Mouse (Mus musculus) urinary bladder, postnatal 36 days (tissue): ENCODE results near the gene Srl.
"Not testable (repeated sequence)": the region's sequence is repeated elsewhere in the genome, so short reads cannot be mapped to it uniquely, and the experiment has no call there.

Experiments
- DNase-seq, 2 experiments: peaks; one replicate each; pipeline ENCODE4 v3.0.0; 2022; ENCODE audit warnings: low spot score in 2 of 2, mixed read lengths in 1 of 2

Srl gene

DNA sequence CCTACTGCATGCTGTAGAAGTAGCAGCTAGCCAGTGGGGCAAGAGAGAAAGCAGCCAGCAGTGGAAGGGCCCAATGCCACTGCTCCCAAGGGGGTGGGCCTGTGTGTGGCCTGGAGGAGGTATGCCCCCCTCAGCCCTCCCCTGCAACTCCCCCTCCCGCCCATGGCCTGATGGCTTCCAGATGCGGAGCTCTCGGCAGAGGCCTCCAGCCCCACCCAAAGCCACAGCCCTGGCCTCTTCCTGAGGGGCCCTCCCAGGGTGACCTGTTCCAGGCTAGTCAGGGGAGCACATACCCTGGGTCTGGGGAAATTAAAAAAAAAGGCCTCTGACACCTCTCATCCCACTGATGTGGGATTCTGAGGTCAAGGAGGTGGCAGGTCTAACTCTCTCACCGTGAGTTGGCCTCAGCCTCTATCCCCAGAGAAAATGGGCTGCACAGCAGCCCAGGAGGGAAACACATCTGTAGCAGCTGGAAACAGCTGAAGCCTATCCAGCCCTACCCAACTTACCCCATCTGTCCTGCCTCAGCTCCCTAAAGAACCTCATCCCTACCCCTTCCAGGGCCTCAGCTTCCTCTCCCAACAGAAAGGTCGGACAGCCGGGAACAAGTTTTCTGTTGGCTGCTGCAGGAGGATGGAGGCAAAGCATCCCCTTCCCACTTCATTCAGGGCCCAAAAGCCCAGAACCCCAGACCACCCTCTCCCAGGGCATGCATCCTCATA lies 11.4 kb upstream of the Srl start:
- peak in 1 of 2 experiments; percentile 23 for DNase-seq

DNA sequence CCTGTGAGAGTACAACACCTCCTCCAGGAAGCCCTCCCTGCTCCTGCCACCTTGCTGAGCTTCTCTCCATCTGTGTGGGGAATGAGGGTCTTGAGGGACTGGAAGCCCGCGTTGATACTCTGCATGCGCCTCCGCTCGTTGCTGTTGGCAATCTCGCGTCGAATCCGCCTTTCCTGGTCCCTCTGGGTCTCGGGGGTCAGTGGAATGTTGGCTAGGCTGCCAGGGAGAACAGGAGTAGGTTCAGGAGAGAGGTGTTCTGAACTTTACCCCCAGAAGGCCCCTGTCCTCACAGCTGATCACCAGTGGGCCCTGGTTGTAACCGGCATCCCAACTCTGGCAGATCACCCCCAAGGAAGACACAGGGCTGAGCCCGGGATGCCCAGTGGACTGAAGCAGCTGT lies 10.3 kb upstream of the Srl start:
- DNase-seq, result no peak

DNA sequence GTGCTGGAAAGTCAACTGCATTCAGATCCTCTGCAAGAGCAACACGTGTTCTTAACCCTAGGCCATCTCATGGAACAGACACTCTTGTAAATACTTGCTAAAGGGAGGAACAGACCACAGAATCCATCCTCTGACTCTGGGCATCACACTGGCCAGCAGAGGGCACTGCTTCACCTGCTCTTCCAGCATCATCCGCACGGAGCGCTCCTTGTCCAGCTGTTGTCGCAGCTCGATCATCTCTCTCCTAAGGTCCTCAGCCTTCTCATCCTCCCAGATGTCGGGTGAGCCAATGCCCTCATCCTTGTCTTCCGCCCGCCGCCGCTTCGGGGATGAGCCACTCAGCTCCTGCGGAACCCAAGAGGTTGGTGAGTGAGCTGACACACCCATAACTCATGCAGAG lies 9.4 kb upstream of the Srl start:
- peak; percentile 33 to 59 for DNase-seq

DNA sequence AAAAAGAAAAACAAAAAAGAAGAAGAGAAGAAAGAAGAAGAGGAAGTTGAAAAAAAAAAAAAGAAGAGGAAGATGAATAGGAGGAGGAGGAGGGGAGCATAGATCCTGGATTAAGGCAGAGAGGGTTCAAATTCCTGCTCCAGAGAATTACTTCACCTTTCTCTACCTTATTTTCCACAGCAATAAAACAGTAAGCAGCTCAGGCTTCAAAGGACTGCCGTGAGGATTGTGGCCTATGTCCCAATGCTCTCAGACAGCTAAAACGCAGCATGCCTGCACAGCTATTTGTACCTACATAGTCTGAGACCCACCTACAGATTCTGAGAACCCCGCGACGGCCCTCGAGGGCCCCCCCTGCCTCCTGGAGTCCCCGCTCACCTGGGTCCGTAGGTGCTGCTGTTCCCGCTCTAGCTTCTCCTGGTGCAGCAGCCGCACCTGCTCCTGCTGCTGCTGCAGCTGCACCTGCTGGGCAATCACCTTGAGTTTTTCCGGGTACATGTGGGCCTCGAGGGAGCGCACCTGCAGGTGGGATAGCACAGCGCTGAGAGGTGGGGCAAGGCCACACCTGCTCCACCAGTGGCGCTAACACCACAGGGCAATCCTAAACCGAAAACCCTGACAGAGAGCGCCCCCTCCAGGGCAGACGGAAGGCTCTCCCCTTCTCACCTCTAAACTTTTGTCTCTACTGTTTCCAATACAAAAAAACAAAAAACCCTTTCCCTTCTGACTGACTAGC lies 7.5 kb upstream of the Srl start:
- DNase-seq, result no peak

DNA sequence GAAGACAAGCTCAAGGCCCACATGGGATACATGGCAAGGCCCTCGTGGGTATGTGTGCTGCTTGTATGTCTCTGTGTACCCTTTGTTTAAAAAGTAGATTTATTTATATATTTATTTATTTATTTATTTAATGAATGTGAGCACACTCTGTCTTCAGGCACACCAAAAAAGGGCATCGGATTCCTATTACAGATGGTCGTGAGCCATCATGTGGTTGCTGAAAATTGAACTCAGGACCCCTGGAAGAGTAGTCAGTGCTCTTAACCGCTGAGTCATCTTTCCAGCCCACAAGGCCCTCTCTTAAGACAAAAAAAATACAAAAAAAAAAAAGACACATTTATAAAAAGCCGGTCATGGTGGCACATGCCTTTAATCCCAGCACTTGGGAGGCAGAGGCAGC lies 6.0 kb upstream of the Srl start:
- no peak for DNase-seq

DNA sequence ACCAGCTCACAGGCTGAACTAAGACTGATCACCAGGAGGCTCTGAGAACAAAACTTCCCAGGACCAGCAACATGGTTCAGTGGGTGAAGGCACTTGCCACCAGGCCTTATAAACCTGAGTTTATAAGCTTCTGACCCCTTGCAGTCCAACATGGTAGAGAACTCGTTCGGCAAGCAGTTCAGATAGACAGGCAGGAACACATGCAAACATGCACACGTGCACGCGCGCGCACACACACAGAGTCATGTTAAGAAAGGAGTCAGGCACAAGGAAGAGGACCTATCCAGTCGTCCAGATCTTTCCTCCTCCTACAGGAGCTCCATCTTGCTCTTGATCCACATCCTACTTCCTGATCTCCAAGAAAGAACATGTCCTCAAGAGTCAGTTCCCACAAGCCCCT lies 5.2 kb upstream of the Srl start:
- DNase-seq, result no peak

DNA sequence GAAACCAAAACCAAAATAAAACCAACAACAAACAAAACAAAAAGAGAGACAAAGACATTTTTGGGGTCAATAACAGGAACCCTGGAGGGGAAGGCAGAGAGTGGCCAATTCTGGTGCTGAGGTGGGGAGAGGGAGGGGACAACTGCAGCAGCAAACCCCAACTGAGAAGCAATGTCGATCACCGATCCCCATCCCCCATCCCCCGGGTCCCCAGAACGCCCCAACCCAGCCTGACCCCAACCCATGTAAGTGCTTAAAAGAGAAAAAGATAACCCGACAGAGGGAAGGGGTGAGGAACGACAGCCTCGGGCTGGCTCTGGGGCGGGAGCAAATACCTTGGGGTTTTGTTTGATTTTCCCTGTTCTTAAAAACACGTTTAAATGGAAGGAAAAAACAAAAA lies 3.2 kb upstream of the Srl start:
- DNase-seq, result no peak

DNA sequence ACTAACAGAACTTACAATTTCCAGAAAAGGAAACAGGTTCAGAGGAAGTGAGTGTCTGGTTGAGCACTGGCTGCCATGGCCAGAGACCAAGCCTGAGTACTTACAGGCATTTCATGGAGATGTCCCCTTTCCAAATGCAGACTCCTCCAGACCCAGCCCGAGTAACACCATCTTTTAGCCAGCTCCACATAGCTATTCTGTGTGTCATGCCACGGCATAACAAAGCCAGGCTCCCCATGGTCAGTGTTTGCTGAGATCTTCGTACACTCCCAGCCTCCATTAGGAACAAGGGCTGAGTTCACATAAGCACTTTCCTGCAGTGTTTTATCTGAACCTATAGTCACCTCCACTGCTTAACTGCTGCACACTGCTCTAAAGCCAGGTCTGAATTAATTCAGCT lies 1.6 kb upstream of the Srl start:
- no peak for DNase-seq

DNA sequence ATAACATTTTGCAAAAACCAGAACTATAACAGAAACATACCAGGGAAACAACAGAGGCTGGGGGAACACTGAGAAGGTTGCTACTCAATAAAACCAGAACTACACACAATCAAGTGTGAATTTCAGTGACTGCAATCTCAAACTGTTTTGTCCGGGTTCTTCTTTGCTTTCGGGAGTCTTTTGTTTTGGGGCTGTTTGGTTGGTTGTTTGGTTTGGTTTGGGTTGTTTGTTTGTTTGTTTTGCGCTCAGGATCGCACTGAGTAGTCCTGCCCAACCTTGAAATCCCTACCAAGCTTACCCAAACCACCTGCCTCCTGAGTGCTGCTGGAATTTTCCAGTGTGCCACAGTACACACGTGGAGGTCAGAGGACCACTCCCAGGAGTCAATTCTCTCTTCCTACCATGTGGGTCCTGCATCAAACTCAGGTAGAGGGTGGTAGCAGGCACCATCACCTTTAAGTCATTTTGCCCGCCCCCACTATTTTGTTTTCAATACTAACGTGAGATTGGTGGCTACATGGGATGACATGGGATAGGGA lies 689 bp upstream of the Srl start:
- no peak for DNase-seq

DNA sequence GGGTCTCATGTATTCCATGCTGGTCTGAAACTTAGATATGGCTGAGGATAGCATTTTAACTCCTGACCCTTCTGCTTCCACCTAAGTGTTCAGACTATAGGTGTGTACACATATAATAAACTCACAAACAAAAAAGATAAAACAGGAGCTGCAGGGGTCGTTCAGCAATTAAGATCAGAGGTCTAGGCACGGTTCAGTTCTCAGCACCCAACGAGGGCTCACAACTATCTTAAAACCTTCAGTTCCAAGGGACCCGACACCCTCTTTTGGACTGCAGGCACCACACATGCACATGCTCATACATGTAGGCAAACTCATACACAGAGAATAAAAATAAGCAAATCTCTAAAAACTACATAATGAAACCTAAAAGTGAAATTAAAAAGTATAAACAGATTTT lies 583 bp downstream of the Srl start:
- DNase-seq, result no peak

DNA sequence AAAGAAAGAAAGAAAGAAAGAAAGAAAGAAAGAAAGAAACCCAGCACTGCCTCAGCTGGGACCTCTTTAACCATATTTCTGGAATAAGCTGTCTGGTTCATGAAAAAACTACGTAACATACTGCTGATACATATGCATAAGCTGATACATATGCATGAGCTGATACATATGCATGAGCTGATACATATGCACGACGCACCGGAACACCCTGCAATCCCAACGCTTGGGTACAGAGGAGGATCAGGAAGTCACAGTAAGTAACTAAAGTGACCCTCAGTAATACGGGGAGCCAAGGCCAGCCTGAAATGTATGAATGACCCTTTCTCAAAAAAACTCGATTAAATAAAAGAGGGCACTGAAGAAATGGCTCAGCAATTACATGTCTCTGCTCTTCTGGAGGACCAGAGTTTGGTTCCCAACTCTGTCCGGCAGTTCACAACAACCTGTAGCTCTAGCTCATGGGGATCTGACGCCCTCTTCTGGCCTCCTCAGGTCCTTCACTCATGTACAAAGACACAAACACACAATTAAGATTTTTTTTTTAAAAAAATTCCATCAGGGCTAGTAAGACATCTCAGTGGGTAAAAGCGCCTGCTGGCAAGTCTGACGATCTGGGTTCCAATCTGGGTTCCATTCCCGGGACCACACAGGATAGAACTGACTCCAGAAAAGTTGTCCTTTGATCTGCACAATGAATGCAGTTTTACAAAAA lies 1.4 kb downstream of the Srl start:
- no peak for DNase-seq

DNA sequence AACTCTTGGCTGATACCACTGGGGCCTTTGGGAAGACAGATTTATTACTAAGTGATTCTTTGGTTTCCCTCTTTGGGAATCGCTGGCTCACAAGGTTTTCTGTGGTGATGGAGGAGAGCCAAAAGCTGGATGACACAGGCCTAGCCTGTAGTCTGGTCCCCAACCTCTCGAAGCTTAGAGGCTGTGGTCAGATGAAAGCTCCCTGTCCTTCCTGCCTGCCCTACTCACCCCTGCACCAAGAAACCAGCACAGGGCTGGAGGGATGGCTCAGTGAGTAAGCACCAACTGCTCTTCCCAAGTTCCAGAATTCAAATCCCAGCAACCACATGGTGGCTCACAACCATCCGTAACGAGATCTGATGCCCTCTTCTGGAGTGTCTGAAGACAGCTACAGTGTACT lies 2.1 kb downstream of the Srl start:
- no peak for DNase-seq

DNA sequence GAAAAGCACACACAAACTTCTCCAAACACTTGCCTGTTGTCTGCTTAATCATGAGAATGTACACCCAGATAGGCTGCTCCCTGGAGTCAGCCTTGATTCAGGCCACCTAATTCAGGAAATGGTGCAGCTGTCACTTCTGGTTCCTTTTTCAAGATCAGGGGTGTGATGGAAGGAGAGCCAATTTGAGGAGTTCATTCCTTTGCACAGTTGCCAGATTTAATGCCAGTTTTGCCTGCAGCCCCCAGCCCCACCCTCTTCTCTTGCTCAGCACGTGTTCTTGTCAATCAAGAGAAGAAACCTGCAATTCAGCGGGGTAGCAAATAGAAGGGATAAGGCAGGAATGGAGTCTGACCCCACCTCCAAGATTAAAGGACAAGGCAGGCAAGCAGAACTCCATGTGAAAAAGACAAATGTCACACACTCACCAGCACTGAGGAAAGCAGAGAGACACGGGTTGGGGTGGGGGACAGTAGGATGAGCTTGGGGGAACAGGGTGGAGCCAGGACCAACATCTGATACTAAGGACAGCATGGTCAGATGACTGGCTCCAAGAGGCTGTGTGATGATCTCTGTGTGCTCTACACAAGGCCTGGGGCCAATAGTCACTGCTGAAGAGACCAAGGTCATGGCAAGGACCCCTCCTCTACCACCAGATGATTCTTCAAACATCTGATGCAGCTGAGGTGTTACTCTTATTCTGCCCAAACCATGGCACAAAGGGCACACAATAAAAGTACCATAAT lies 3.8 kb downstream of the Srl start:
- DNase-seq, result no peak

DNA sequence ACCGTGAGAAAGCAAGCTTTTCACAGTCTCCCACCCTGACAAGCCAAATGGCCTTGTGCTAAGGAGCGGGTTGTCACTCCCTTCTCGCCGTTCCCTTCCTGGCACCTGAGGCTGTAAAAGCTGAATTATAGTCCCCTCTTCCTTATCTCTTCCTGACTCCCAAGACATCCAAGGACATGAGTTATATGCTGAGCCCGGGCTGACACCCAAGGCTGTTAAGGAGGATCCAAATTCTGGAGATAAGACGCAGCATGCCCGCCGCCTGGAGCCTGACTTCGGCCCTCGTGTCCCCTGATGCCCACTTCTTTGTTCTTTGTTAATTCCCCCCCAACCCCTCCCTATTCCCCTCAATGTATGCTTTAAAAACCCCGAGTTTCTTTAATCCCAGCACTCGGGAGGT lies 14.2 kb downstream of the Srl start:
- DNase-seq, result not testable (repeated sequence)

DNA sequence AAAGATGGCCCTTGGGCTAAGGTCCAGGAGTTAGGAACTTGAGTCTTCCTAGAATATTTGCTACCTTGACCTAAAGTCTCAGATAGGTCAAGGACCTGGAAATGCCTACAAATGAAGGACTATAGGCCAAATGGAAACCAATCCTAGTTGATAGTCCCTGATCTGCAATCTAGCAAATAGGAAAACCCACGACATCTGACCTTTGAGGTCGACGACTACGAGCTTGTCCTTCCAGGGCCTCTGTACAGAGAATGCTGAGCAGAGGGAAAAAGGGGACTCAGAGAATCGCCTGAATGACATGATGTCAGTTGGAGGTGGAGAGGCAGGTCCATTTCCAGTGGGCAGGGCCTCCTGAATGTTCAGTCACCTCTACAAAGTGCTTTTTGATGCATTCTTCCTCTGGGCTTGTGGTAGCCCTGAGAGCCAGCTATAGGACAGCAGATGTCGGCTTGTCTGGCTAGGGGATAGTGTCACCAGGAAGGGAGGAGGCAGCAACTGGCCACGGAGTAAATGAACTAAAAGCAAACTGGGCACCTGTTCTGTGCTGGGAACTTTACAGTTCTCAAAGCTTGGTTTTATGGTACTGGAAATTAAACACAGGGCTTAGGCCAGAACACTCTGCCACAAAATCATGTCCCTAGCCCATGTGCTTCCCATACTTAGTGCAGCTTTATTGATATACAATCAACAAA lies 18.2 kb downstream of the Srl start:
- DNase-seq, result no peak

DNA sequence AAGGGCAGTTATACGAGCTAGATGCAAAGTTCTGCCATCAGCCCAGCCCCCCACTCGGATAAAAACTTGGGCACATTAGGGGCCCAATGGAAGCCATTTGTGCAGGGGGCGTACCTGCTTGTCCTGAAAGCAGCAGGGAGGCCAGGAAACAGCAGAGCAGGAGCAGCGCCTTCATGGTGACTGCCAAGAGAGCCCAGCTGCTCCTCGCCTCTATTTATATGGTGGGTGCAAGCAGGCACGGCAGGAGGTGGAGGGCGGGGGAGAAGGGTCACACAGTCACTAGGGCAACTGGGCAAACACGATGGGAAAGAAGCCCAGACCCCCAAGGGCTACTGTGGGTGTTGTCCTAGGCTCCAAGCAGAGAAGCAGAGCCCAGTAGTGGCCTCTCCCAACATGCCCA lies 18.7 kb downstream of the Srl start:
- no peak for DNase-seq

DNA sequence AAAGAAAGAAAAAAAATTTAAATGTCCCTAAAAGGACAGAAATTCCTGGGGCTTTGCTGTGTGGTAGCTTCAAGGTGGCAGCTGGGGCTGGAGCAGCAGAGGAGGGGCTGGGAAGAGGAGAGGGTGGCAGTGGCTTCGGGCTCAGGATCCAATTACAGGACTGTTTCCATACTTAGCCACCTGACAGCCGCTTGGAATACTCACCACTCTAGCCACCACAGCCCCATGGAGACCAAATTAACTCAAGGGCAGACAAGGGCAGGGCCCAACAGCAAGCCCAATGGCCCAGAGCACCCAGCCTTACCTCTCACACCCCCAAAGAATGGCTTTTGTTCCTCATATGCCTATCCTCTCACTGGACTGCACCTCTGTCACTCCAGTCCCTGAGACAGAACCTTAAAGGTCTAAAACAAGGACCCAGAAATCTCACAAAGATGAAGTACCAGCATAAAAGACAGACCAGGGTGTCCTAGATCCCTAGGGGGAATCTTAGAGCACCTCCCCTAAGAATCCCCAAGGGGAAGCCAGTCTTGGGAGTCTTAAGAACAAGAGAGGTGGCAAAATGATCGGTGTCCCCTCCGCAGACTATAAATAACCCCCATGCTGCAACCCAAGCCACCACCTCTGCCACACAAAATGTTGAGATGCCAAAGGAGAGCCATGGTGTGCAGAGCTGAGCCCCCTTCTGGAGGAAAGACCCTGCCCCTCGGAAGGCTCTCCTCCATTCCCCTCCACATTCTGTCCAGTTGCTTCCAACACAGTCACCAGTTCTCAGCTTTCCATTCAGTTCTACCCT lies 19.7 kb downstream of the Srl start:
- DNase-seq, result no peak

DNA sequence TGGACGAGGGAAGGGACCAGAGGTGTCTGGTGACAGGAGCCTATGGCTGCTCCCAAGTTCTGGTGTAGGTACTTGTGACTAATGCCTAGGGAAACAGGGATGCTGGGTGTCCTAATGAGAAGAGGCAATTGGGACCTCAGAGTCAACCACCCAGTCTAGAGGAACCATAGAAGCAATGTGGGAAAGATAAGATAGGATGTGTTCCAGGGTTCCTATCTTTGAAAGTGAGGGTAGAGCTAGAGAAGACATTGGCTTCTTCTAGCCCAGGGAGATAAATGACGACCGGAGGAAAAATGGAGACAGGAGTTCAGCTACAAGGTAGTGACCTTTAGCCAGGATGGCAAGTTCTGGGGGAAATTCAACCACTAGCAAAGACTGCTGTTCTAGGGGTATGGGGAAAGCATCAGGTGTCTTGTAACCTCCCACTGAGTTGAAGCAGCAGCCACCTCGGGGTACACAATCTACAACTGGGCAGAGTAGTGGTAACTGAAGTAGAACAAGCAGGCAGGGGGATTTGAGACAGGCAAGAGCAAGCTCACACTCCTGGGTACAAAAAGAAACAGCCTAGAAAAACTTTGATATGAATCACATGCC lies 20.4 kb downstream of the Srl start:
- no peak for DNase-seq

DNA sequence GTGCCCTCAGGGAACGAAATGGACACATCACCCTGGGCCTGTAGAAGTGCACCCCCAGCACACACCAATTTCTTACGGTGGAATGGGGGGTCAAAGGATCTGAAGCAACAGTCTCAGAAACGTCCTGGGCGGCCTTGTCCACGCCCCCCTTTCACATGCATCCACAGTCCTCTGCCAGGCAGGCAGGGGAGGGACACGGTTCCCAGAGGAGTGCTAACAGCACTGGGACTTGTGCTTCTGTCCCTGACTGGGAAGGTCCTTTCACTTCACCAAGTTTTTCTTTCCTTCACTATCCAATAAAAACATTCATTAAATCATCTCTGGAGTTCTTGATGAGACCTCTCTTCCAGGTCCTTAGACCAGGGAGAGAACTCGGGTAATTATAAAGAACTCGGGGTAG lies 20.9 kb downstream of the Srl start:
- DNase-seq, result no peak

DNA sequence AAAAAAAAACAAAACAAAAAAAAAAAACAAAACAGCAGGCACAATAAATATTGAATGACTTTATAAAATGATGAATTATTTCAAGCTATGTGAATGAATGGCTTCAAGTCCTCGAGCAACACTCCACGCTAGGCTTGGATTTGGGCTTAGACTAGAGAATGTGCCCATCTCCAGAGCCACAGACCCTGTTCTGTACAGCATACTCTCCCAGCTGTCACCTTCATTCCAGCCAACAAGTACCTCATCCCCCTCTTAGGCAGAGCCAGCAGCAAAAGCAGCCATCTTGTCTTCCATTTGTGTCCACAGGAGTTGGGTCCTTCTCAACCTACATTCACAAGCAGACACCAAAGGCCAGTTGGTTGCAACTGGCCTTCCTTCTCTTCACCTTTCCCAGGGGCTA lies 21.8 kb downstream of the Srl start:
- DNase-seq, result no peak
